Mouse (Mus musculus) liver, postnatal 0 days (tissue): ENCODE data around the gene Sdad1. TPM values are rescaled to one million over a fixed set of nuclear protein-coding genes. Genes with fewer than 3 reads are reported as not detected.

Experiments
- ATAC-seq: fragments of 200-750 bp; cut with Nextera tagmentation; 2 replicates; pipeline ENCODE4 v1.8.0; 2017; ENCODE audit warnings: mild to moderate bottlenecking, moderate library complexity
- DNase-seq: peaks from one replicate; pipeline ENCODE4 v3.0.0-alpha.2; 2016
- H3K27ac ChIP-seq: fragments of 300-500 bp; sonication (generic); 2 replicates; pipeline ENCODE4 v1.5.1; 2014; ENCODE audit warnings: antibody characterized with exemption, moderate library complexity, mild to moderate bottlenecking, low read depth
- H3K27me3 ChIP-seq: fragments of 300-500 bp; sonication (generic); 2 replicates; pipeline ENCODE4 v1.6.1; 2014; ENCODE audit warnings: low read length, control low read depth, mixed read lengths; ENCODE audit not compliant: insufficient read depth
- H3K36me3 ChIP-seq: fragments of 300-500 bp; sonication (generic); replicated peaks from 2 replicates; pipeline ENCODE4 v1.6.1; 2014; ENCODE audit warnings: mild to moderate bottlenecking, control low read depth, low read length, moderate library complexity, mixed read lengths; ENCODE audit not compliant: insufficient read depth
- H3K4me1 ChIP-seq: fragments of 300-500 bp; sonication (generic); 2 replicates; pipeline ENCODE4 v1.6.1; 2014; ENCODE audit warnings: antibody characterized with exemption, mild to moderate bottlenecking, control low read depth; ENCODE audit not compliant: insufficient read depth
- H3K4me2 ChIP-seq: fragments of 300-500 bp; sonication (generic); 2 replicates; pipeline ENCODE4 v1.6.1; 2014; ENCODE audit warnings: low read depth, mild to moderate bottlenecking, low read length, moderate library complexity, mixed read lengths
- H3K4me3 ChIP-seq: fragments of 300-500 bp; sonication (generic); 2 replicates; pipeline ENCODE4 v1.5.1; 2014; ENCODE audit warnings: low read depth, low read length
- H3K9ac ChIP-seq: fragments of 300-500 bp; sonication (generic); replicated peaks from 2 replicates; pipeline ENCODE4 v1.6.1; 2014; ENCODE audit warnings: mild to moderate bottlenecking, moderate library complexity
- H3K9me3 ChIP-seq: fragments of 300-500 bp; sonication (generic); 2 replicates; pipeline ENCODE4 v1.6.1; 2016; ENCODE audit warnings: mild to moderate bottlenecking, control low read depth, low read length, mixed read lengths
- CTCF ChIP-seq: sonication (generic); IDR thresholded peaks from 2 replicates; pipeline ENCODE4 v1.5.1; 2016; ENCODE audit warnings: antibody characterized with exemption, low read depth
- EP300 ChIP-seq: IDR thresholded peaks from 2 replicates; pipeline ENCODE4 v1.6.1; 2016; ENCODE audit warnings: antibody characterized with exemption, low read depth, mild to moderate bottlenecking
- WGBS: fragments of 180-500 bp; shearing (Covaris S2); extraction: QIAGEN DNeasy Blood & Tissue Kit; methylation state at CpG from one replicate; pipeline ENCODE4 v1.1.7; 2014; ENCODE audit not compliant: insufficient replicate concordance; 5-methylcytosine and 5-hydroxymethylcytosine counted together
- polyA plus RNA-seq: library from polyadenylated mRNA; unstranded; fragments of >200 nt; fragmentation: Nextera tagmentation; extraction: Ambion mirVana; gene quantifications from 2 replicates; pipeline ENCODE4 v1.2.1, GENCODE M21; 2015

The Sdad1 gene
- polyA plus RNA-seq, 1 experiment from 2014 or later: 13.4 TPM

DNA sequence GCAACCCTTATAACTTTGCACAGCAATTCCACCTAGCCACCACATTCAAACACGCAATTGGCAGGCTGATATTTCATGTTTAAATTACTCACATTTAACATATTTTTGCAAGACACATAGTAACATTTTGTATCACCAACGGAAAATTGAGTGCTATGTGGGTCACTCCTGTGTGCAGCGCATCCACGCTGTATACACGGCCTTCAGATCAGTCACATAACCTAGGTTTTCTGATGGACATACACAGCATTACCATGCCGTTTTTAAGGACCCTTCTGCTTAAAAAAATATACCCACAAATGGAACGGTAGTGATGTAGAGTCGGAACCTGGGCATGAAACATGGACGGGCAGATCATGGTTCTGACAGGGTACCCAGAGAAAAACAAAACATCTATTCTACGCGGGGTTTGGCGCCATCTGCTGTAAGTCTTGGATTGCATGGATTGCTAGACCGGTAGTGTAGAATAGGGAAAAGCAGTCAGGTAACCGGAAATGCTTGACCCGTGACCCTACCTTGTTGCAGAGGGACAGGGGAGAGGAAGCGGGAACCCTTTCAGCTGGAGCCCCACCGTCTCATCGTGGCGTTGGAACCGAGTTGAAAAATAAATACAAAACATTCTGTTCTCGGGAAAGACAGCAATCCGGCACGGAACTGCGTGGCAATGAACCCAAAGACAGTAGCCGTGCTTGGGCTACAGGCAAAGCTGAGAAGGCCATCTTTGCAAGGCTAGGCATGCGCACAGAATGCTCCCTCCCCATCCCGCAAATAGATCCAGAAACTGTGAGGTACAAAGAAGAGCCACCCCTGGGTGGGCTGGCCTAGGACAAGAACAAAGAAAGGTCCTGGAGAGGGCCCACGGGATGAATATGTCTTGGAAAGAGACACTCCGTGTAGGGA lies 70.7 kb downstream of the Sdad1 start:
- DNase-seq (peak; percentile 66), ATAC-seq (peak; percentile 56)

DNA sequence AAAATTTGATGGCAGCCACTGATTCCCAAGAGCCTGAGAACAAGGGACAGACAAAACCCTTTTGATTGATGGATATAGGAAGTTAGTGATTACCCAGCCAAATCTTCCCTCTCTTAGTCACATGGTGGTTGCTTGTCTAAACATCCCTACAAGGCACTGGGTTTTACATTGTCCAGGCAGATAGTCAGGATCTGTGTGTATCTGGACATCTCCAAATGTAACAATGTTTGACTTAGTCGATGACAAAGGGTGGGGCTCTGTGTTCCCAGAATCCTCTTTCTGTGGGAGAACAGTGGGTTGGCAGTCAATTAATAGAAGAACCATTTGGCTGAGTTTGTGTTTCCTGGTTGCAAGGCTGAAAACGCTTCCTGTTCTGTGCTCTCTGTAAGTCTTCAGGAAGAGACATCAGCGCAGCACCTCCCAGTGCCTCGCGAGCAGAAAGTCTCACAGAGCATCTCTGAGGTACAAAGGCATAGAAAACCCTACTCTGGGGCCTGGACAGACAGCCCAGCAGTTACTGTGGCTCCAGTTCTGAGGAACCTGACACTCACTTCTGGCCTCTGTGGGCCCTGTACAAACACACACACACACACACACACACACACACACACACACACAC lies 75.2 kb downstream of the Sdad1 start:
- Histone ChIP-seq H3K4me1 (no peaks in the 10 kb centered on the region), H3K4me2 (no peak overlapping the region), H3K36me3 (no peaks in the 10 kb centered on the region), H3K27me3 (0 out of 2 replicates have a peak, but pooled peaks cover 2% of the 10 kb centered on the region), H3K27ac (no peak overlapping the region), H3K9ac (no peak overlapping the region), H3K9me3 (no peaks in the 10 kb centered on the region), H3K4me3 (no peak overlapping the region)
- DNase-seq (no peak), ATAC-seq (no peak)
- WGBS: 19% methylated on average over 5 of the region's 5 CpGs
- TF ChIP-seq CTCF: no peak

More for the DNA sequence above, 70.7 kb downstream of the Sdad1 start:
- no peak overlapping the region for H3K4me3 ChIP-seq
- H3K4me2 ChIP-seq: no peak overlapping the region
- H3K27ac ChIP-seq: no peak overlapping the region
- no peaks in the 10 kb centered on the region for H3K4me1 ChIP-seq
- 37% methylated on average over 29 of the region's 29 CpGs for WGBS
- H3K9me3 ChIP-seq: no peaks in the 10 kb centered on the region
- H3K9ac ChIP-seq: no peak overlapping the region
- TF ChIP-seq CTCF: peak; percentile 79
- no peak for TF ChIP-seq EP300
- no peaks in the 10 kb centered on the region for H3K36me3 ChIP-seq
- 0 out of 2 replicates have a peak, but pooled peaks cover 2% of the 10 kb centered on the region for H3K27me3 ChIP-seq

Other genes starting within 250 kb of the Sdad1 start
- 46.7 and 50.1 TPM in 2 replicates for gene G3bp2, start 226.8 kb downstream of the Sdad1 start, polyA plus RNA-seq
- gene Uso1, start 172.5 kb downstream of the Sdad1 start, polyA plus RNA-seq: 22.0 and 22.2 TPM in 2 replicates
- not detected in 2 replicates for gene U90926, start 95.1 kb downstream of the Sdad1 start, polyA plus RNA-seq
- 0.15 TPM in 1 of 2 replicates, not detected in the other for gene Ppef2, start 54.2 kb downstream of the Sdad1 start, polyA plus RNA-seq
- gene Naaa, start 32.3 kb downstream of the Sdad1 start, polyA plus RNA-seq: 6.1 and 7.5 TPM in 2 replicates
- 0.20 and 0.35 TPM in 2 replicates for gene Cxcl9, start 17.6 kb upstream of the Sdad1 start, polyA plus RNA-seq
- gene Art3, start 21.3 kb upstream of the Sdad1 start, polyA plus RNA-seq: 2.3 and 4.0 TPM in 2 replicates
- gene Cxcl10, start 38.4 kb upstream of the Sdad1 start, polyA plus RNA-seq: 7.5 and 8.0 TPM in 2 replicates
- 14.4 and 15.2 TPM in 2 replicates for gene Nup54, start 124.7 kb upstream of the Sdad1 start, polyA plus RNA-seq
- 16.3 and 16.5 TPM in 2 replicates for gene Scarb2, start 196.4 kb upstream of the Sdad1 start, polyA plus RNA-seq
- 8.4 and 9.8 TPM in 2 replicates for gene Fam47e, start 244.6 kb upstream of the Sdad1 start, polyA plus RNA-seq